Mouse (Mus musculus): ENCODE results near the gene Tdp2.

The Tdp2 gene

GRCm38 (mm10) chr13:24831353-24832130 lies at the start of gene Tdp2, which contains the start of gene Acot13:
Gene Tdp2, plus strand, starts transcription at chr13:24831679.
Gene Acot13, minus strand, starts transcription at chr13:24831540.
- DNase-seq = peak; percentile 94

GRCm38 (mm10) chr13:24781916-24782315 lies 49.6 kb upstream of the Tdp2 start:
- DNase-seq = no peak

GRCm38 (mm10) chr13:24786014-24786490 lies 45.4 kb upstream of the Tdp2 start:
- no peak for DNase-seq

GRCm38 (mm10) chr13:24787477-24787876 lies 44.0 kb upstream of the Tdp2 start:
- DNase-seq = no peak

- DNase-seq = peak; percentile 79
Measured at GRCm38 (mm10) chr13:24791349-24791748, 40.1 kb upstream of the Tdp2 start.

GRCm38 (mm10) chr13:24792411-24793045 lies 39.0 kb upstream of the Tdp2 start:
- DNase-seq = no peak

GRCm38 (mm10) chr13:24798686-24799085 lies 32.8 kb upstream of the Tdp2 start:
- DNase-seq = no peak

GRCm38 (mm10) chr13:24799378-24799777 lies 32.1 kb upstream of the Tdp2 start:
- no peak for DNase-seq

GRCm38 (mm10) chr13:24799925-24800673 lies 31.4 kb upstream of the Tdp2 start:
- DNase-seq = peak; percentile 43

- DNase-seq = peak; percentile 98
Measured at GRCm38 (mm10) chr13:24800674-24801307, 30.7 kb upstream of the Tdp2 start.

- no peak for DNase-seq
Measured at GRCm38 (mm10) chr13:24801308-24801921, 30.1 kb upstream of the Tdp2 start, which contains the start of gene BC005537. Gene BC005537, plus strand, starts transcription at chr13:24801657.

GRCm38 (mm10) chr13:24802131-24802691 lies 29.3 kb upstream of the Tdp2 start:
- DNase-seq = peak; percentile 38

- DNase-seq = no peak
Measured at GRCm38 (mm10) chr13:24803196-24803595, 28.3 kb upstream of the Tdp2 start.

- DNase-seq = no peak
Measured at GRCm38 (mm10) chr13:24806079-24806478, 25.4 kb upstream of the Tdp2 start.

GRCm38 (mm10) chr13:24812521-24812920 lies 19.0 kb upstream of the Tdp2 start:
- DNase-seq = no peak

GRCm38 (mm10) chr13:24814616-24815015 lies 16.9 kb upstream of the Tdp2 start:
- DNase-seq = no peak

- DNase-seq = no peak
Measured at GRCm38 (mm10) chr13:24816125-24817092, 15.1 kb upstream of the Tdp2 start.

- DNase-seq = no peak
Measured at GRCm38 (mm10) chr13:24819931-24820330, 11.5 kb upstream of the Tdp2 start.

- DNase-seq = peak; percentile 80
Measured at GRCm38 (mm10) chr13:24822663-24823343, 8.7 kb upstream of the Tdp2 start.

- no peak for DNase-seq
Measured at GRCm38 (mm10) chr13:24824647-24825046, 6.8 kb upstream of the Tdp2 start.

All from layer of hippocampus, adult 9-11 months (tissue).